Mouse (Mus musculus) spleen, adult 2 months (tissue): ENCODE data around the gene Utp20.

Experiments
- CTCF ChIP-seq: fragments of 200-500 bp; IDR thresholded peaks from 2 replicates; pipeline ENCODE4 v1.5.1; 2011; ENCODE audit warnings: mild to moderate bottlenecking, inconsistent platforms; ENCODE audit not compliant: insufficient read depth, insufficient read length, insufficient replicate concordance; ENCODE audit errors: extremely low read depth
- POLR2A ChIP-seq: fragments of 200-500 bp; IDR thresholded peaks from 2 replicates; pipeline ENCODE4 v1.6.1; 2011; ENCODE audit warnings: low read depth, low read length, inconsistent platforms

GRCm38 (mm10) chr10:88769676-88770075, 56.9 kb downstream of the Utp20 start:
- TF ChIP-seq CTCF (no peak), POLR2A (no peak)
